Mouse (Mus musculus): ENCODE data around the gene Khdc4. TPM values are rescaled to one million over a fixed set of nuclear protein-coding genes. Genes with fewer than 3 reads are reported as not detected.
A peak's percentile ranks its signal among the peaks of the same experiment; 100 is the strongest.

Khdc4 gene
- total and polyA plus RNA-seq, 3 experiments = 47.4 to 71.0 TPM; not detected in 1

DNA sequence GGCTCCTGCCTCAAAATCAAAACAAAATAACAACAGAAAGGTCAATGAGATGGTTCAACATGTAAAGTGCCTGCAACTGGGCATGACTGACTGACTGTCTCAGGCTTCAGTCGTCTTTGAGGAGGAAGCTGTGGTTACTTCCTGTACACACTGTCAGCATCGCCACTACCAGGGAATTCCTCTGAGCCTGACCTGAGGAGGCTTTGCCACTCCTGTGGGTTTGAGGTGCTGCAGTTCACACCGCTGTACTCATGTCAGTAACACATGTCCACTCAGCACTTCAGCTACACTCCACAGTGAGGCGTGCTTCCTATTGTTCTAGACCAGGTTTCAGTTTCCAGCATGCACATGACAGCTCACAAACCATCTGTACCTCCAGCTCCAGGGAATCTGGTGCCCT is 21.5 kb upstream of the Khdc4 start (continued):
- TF ChIP-seq TCF12 (IDR thresholded peaks at IDR 0.05; ENCODE audit: low read depth, low read length) (no peak), RCOR1 (IDR thresholded peaks at IDR 0.05; ENCODE audit: low read depth, low read length) (no peak)

DNA sequence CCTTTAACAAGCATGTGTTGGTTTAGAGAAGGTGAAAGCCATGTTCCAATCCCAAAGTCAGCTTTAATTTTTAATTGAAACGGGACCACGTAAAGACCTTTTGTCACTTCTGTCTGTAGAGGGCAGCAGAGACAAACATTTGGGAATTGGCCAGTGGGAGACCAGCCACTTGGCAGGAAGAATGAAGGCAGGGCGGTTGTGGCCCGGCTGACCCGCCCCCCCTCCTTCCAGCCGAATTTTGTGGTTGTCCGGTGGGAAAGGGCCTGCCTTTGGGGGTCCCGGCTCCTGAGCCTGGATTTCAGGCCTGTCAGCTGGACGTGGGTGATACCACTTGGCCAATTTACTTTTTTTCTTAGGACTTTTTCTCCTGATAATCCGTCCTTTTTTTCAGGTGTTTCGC is 8.2 kb upstream of the Khdc4 start:
- Histone ChIP-seq H3K27me3 (ENCODE audit: control insufficient read depth in 1 of 2, insufficient read depth in 2 of 2, low read length in 2 of 2) (no peaks in the 10 kb centered on the region), H3K36me3 (ENCODE audit: control insufficient read depth in 1 of 2, insufficient read depth in 2 of 2, low read length in 2 of 2) (peaks cover 0 to 2% of the 10 kb centered on the region in 2 experiments; a peak in 2 of 4 replicates), H3K79me2 (ENCODE audit: control insufficient read depth, insufficient read depth, low read length, poor library complexity) (no peaks in the 10 kb centered on the region; the same call in 1 of the 2 replicates), H3K9me3 (replicated peaks; ENCODE audit: insufficient read depth, low read length) (no peaks in the 10 kb centered on the region), H3K9ac (ENCODE audit: control insufficient read depth, low read depth, low read length, poor library complexity, severe bottlenecking) (peak overlapping the region; percentile 88), H3K4me1 (ENCODE audit: control insufficient read depth in 1 of 2, insufficient read depth in 2 of 2, low read length in 2 of 2) (no peaks in the 10 kb centered on the region), H3K27ac (ENCODE audit: control insufficient read depth, low read depth, low read length) (no peak overlapping the region), H3K4me3 (ENCODE audit: control insufficient read depth in 1 of 2, insufficient read depth in 1 of 2, low read depth in 2 of 2, low read length in 2 of 2) (peak overlapping the region; percentile 69 to 70)
- peak; percentile 94 for DNase-seq (ENCODE audit: low read depth, low spot score)
- peak; percentile 93 for TF ChIP-seq ZC3H11A (IDR thresholded peaks at IDR 0.05; ENCODE audit: low read depth, low read length)
- TF ChIP-seq RAD21 (IDR thresholded peaks at IDR 0.05; ENCODE audit: low read depth, low read length) = peak; percentile 98
- TF ChIP-seq SIN3A (IDR thresholded peaks at IDR 0.05; ENCODE audit: low read length) = peak; percentile 92
- peak; percentile 42; the same call in 1 of the 2 replicates for TF ChIP-seq HCFC1 (IDR thresholded peaks at IDR 0.05; ENCODE audit: low read depth, low read length)
- TF ChIP-seq MYC (IDR thresholded peaks at IDR 0.05; ENCODE audit: low read depth, low read length) = peak; percentile 54; the same call in 1 of the 2 replicates
- TF ChIP-seq MAFK (IDR thresholded peaks at IDR 0.05; ENCODE audit: borderline replicate concordance, low read depth, low read length) = no peak
- TF ChIP-seq POLR2AphosphoS2 (IDR thresholded peaks at IDR 0.05; ENCODE audit: low read length) = no peak
- TF ChIP-seq MXI1 (IDR thresholded peaks at IDR 0.05; ENCODE audit: low read depth, low read length) = peak; percentile 79
- TF ChIP-seq ELF1 (IDR thresholded peaks at IDR 0.05; ENCODE audit: low read depth, low read length) = peak; percentile 29; the same call in 1 of the 2 replicates
- 0 out of 2 replicates have a peak, but pooled peaks have one; percentile 0 for TF ChIP-seq RCOR1 (IDR thresholded peaks at IDR 0.05; ENCODE audit: low read depth, low read length)
- peak in 1 of 2 experiments; percentile 4; a peak in 1 of 4 replicates for TF ChIP-seq EP300 (IDR thresholded peaks at IDR 0.05; ENCODE audit: low read depth in 1 of 2, low read length in 2 of 2)
- no peak for TF ChIP-seq ZMIZ1 (IDR thresholded peaks at IDR 0.05; ENCODE audit: low read depth, low read length)
- TF ChIP-seq SMC3 (IDR thresholded peaks at IDR 0.05; ENCODE audit: low read depth, low read length) = peak; percentile 92
- peak; percentile 42 for TF ChIP-seq ZNF384 (IDR thresholded peaks at IDR 0.05; ENCODE audit: low read depth, low read length)
- peak; percentile 68 to 98 (median 80) for TF ChIP-seq CTCF (IDR thresholded peaks at IDR 0.05 in 2 of 3, conservative IDR thresholded peaks at IDR 0.05 in 1 of 3; ENCODE audit: control insufficient read depth in 1 of 3, insufficient read depth in 1 of 3, low read depth in 2 of 3, low read length in 3 of 3, poor library complexity in 1 of 3, severe bottlenecking in 1 of 3)

DNA sequence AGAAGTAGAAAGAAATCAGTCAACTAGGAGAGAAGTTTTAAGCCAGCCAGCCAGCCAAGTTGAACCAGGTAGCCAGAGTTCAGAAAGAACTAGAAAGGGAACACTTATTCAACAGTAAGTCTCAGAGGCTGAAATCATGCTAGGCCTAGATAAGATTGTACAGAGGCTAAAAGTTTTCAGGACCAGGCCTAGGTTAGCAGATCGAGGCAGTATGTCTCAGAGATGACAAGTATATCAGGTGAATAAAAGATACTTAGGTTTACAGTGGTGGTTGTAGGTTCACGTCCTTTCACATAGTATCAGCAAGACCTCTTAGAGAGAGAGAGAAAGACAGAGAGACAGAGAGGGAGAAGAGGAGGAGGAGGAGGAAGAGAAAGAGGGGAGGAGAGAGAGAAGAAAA is 1.8 kb upstream of the Khdc4 start:
- peak; percentile 51 for DNase-seq (ENCODE audit: low read depth, low spot score)
- no peaks in the 10 kb centered on the region for H3K27me3 ChIP-seq (ENCODE audit: control insufficient read depth in 1 of 2, insufficient read depth in 2 of 2, low read length in 2 of 2)
- peaks cover 29% of the 10 kb centered on the region for H3K79me2 ChIP-seq (ENCODE audit: control insufficient read depth, insufficient read depth, low read length, poor library complexity)
- TF ChIP-seq MAX (IDR thresholded peaks at IDR 0.05; ENCODE audit: low read length) (no peak), TBP (IDR thresholded peaks at IDR 0.05; ENCODE audit: low read depth, low read length) (peak; percentile 4; the same call in 1 of the 2 replicates)
- H3K9me3 ChIP-seq (replicated peaks; ENCODE audit: insufficient read depth, low read length) = no peaks in the 10 kb centered on the region
- H3K36me3 ChIP-seq (ENCODE audit: control insufficient read depth in 1 of 2, insufficient read depth in 2 of 2, low read length in 2 of 2) = peaks cover 18 to 28% of the 10 kb centered on the region in 2 experiments
- H3K9ac ChIP-seq (ENCODE audit: control insufficient read depth, low read depth, low read length, poor library complexity, severe bottlenecking) = peak overlapping the region; percentile 0; the same call in 1 of the 2 replicates
- no peak overlapping the region for H3K27ac ChIP-seq (ENCODE audit: control insufficient read depth, low read depth, low read length)
- no peak overlapping the region for H3K4me3 ChIP-seq (ENCODE audit: control insufficient read depth in 1 of 2, insufficient read depth in 1 of 2, low read depth in 2 of 2, low read length in 2 of 2)
- H3K4me1 ChIP-seq (ENCODE audit: control insufficient read depth in 1 of 2, insufficient read depth in 2 of 2, low read length in 2 of 2) = peaks cover 8 to 13% of the 10 kb centered on the region in 2 experiments

Measured in MEL (cell line).